Mouse (Mus musculus): ENCODE data around the gene Sirt4. TPM values are rescaled to one million over a fixed set of nuclear protein-coding genes. Genes with fewer than 3 reads are reported as not detected.
A peak's percentile ranks its signal among the peaks of the same experiment; 100 is the strongest.

Sirt4 gene
- polyA plus RNA-seq, 1 experiment from 2014 or later = 15.5 TPM

DNA sequence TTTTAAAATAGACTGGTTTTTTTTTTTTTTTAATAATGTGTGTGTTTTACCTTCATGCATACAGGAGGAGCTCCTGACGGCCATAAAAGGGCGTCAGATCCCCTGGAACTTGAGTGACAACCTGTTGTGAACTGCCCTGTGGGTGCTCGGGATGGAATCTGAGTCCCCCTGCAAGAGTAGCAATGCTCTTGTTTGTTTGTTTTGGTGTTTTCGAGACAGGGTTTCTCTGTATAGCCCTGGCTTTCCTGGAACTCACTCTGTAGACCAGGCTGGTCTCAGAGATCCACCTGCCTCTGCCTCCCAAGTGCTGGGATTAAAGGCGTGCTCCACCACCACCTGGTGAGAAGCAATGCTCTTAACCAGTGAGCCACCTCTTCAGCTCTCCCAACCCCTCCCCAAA is 471 bp upstream of the Sirt4 start:
- peak overlapping the region; percentile 50; the same call in 1 of the 2 replicates for H3K4me2 ChIP-seq (ENCODE audit: low read depth)
- H3K4me3 ChIP-seq (ENCODE audit: low read depth, low read length) = peak overlapping the region; percentile 31; the same call in 1 of the 2 replicates
- no peaks in the 10 kb centered on the region for H3K36me3 ChIP-seq (ENCODE audit: control insufficient read depth, insufficient read depth, low read length)
- H3K4me1 ChIP-seq (ENCODE audit: control insufficient read depth, insufficient read depth, low read length) = peaks cover 8% of the 10 kb centered on the region; the same call in 1 of the 2 replicates
- no peaks in the 10 kb centered on the region for H3K9me3 ChIP-seq (ENCODE audit: control insufficient read depth, low read length)
- H3K27ac ChIP-seq (ENCODE audit: low read depth, low read length) = no peak overlapping the region
- peaks cover 11% of the 10 kb centered on the region for H3K27me3 ChIP-seq (ENCODE audit: control insufficient read depth, insufficient read depth, low read length)
- no peak for DNase-seq (ENCODE audit: low spot score)
- ATAC-seq (ENCODE audit: insufficient read depth, low FRiP score, low TSS enrichment) = no peak
- 69% methylated on average over 5 of the region's 5 CpGs for WGBS
- H3K9ac ChIP-seq (ENCODE audit: low read length) = no peak overlapping the region

DNA sequence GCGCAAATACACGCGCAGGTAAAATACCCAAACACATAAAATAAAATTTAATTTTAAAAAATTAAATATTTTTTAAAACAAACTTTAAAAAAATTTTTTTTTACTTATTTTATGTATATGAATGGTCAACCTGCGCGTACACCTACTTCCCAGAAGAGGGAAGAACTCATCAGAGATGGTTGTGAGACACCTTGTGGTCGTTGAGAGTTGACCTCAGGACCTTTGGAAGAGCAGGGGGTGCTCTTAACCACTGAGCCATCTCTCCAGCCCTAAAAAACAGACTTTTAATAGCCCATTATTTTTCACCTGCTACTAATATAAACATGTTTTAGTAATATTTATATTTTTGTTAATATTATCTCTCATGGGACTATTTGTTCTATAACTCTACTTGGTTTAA is 1.1 kb downstream of the Sirt4 start:
- DNase-seq (ENCODE audit: low spot score) = no peak
- WGBS = 22% methylated on average over 6 of the region's 6 CpGs

GRCm38 (mm10) chr5:115482390-115483265 is 1.9 kb downstream of the Sirt4 start:
- peaks cover 13% of the 10 kb centered on the region for H3K27me3 ChIP-seq (ENCODE audit: control insufficient read depth, insufficient read depth, low read length)
- peak overlapping the region; percentile 1; the same call in 1 of the 2 replicates for H3K4me3 ChIP-seq (ENCODE audit: low read depth, low read length)
- no peak overlapping the region; the same call in 1 of the 2 replicates for H3K9ac ChIP-seq (ENCODE audit: low read length)
- no peaks in the 10 kb centered on the region for H3K36me3 ChIP-seq (ENCODE audit: control insufficient read depth, insufficient read depth, low read length)
- H3K27ac ChIP-seq (ENCODE audit: low read depth, low read length) = no peak overlapping the region
- DNase-seq (ENCODE audit: low spot score) (no peak), ATAC-seq (ENCODE audit: insufficient read depth, low FRiP score, low TSS enrichment) (no peak)
- H3K4me2 ChIP-seq (ENCODE audit: low read depth) = peak overlapping the region; percentile 22
- peaks cover 8% of the 10 kb centered on the region; the same call in 1 of the 2 replicates for H3K4me1 ChIP-seq (ENCODE audit: control insufficient read depth, insufficient read depth, low read length)
- H3K9me3 ChIP-seq (ENCODE audit: control insufficient read depth, low read length) = no peaks in the 10 kb centered on the region
- 18% methylated on average over 38 of the region's 38 CpGs for WGBS

More for the DNA sequence above, 1.1 kb downstream of the Sirt4 start:
- H3K4me3 ChIP-seq (ENCODE audit: low read depth, low read length) = no peak overlapping the region
- H3K4me2 ChIP-seq (ENCODE audit: low read depth) = peak overlapping the region; percentile 22; the same call in 1 of the 2 replicates
- no peak overlapping the region for H3K27ac ChIP-seq (ENCODE audit: low read depth, low read length)
- H3K9me3 ChIP-seq (ENCODE audit: control insufficient read depth, low read length) = no peaks in the 10 kb centered on the region
- H3K4me1 ChIP-seq (ENCODE audit: control insufficient read depth, insufficient read depth, low read length) = peaks cover 8% of the 10 kb centered on the region; the same call in 1 of the 2 replicates
- no peak for ATAC-seq (ENCODE audit: insufficient read depth, low FRiP score, low TSS enrichment)
- H3K36me3 ChIP-seq (ENCODE audit: control insufficient read depth, insufficient read depth, low read length) = no peaks in the 10 kb centered on the region
- no peak overlapping the region for H3K9ac ChIP-seq (ENCODE audit: low read length)
- H3K27me3 ChIP-seq (ENCODE audit: control insufficient read depth, insufficient read depth, low read length) = peaks cover 13% of the 10 kb centered on the region

- no peaks in the 10 kb centered on the region for H3K36me3 ChIP-seq (ENCODE audit: control insufficient read depth, insufficient read depth, low read length)
- H3K9me3 ChIP-seq (ENCODE audit: control insufficient read depth, low read length) = no peaks in the 10 kb centered on the region
- H3K4me2 ChIP-seq (ENCODE audit: low read depth) = peak overlapping the region; percentile 27
- H3K9ac ChIP-seq (ENCODE audit: low read length) = peak overlapping the region; percentile 35; the same call in 1 of the 2 replicates
- peaks cover 8% of the 10 kb centered on the region; the same call in 1 of the 2 replicates for H3K4me1 ChIP-seq (ENCODE audit: control insufficient read depth, insufficient read depth, low read length)
- no peak for DNase-seq (ENCODE audit: low spot score)
- WGBS = 21% methylated on average over 27 of the region's 27 CpGs
- peaks cover 13% of the 10 kb centered on the region for H3K27me3 ChIP-seq (ENCODE audit: control insufficient read depth, insufficient read depth, low read length)
- no peak for ATAC-seq (ENCODE audit: insufficient read depth, low FRiP score, low TSS enrichment)
- H3K27ac ChIP-seq (ENCODE audit: low read depth, low read length) = no peak overlapping the region
- H3K4me3 ChIP-seq (ENCODE audit: low read depth, low read length) = no peak overlapping the region
These were observed 4.4 kb downstream of the Sirt4 start for GRCm38 (mm10) chr5:115480101-115480500.

GRCm38 (mm10) chr5:115479561-115479960 is 5.0 kb downstream of the Sirt4 start:
- Histone ChIP-seq H3K27ac (ENCODE audit: low read depth, low read length) (no peak overlapping the region), H3K4me3 (ENCODE audit: low read depth, low read length) (no peak overlapping the region), H3K36me3 (ENCODE audit: control insufficient read depth, insufficient read depth, low read length) (no peaks in the 10 kb centered on the region), H3K27me3 (ENCODE audit: control insufficient read depth, insufficient read depth, low read length) (peaks cover 13% of the 10 kb centered on the region), H3K4me1 (ENCODE audit: control insufficient read depth, insufficient read depth, low read length) (peaks cover 8% of the 10 kb centered on the region; the same call in 1 of the 2 replicates), H3K4me2 (ENCODE audit: low read depth) (no peak overlapping the region), H3K9ac (ENCODE audit: low read length) (no peak overlapping the region), H3K9me3 (ENCODE audit: control insufficient read depth, low read length) (no peaks in the 10 kb centered on the region)
- 37% methylated on average over 15 of the region's 15 CpGs for WGBS
- DNase-seq (ENCODE audit: low spot score) (no peak), ATAC-seq (ENCODE audit: insufficient read depth, low FRiP score, low TSS enrichment) (no peak)

- WGBS = 35% methylated on average over 12 of the region's 12 CpGs
- Histone ChIP-seq H3K4me2 (ENCODE audit: low read depth) (peak overlapping the region; percentile 46), H3K4me3 (ENCODE audit: low read depth, low read length) (peak overlapping the region; percentile 29), H3K9me3 (ENCODE audit: control insufficient read depth, low read length) (no peaks in the 10 kb centered on the region), H3K27ac (ENCODE audit: low read depth, low read length) (no peak overlapping the region), H3K27me3 (ENCODE audit: control insufficient read depth, insufficient read depth, low read length) (peaks cover 5% of the 10 kb centered on the region), H3K9ac (ENCODE audit: low read length) (0 out of 2 replicates have a peak overlapping the region, but pooled peaks have one; percentile 26), H3K36me3 (ENCODE audit: control insufficient read depth, insufficient read depth, low read length) (no peaks in the 10 kb centered on the region), H3K4me1 (ENCODE audit: control insufficient read depth, insufficient read depth, low read length) (peaks cover 3% of the 10 kb centered on the region; the same call in 1 of the 2 replicates)
- DNase-seq (ENCODE audit: low spot score) = peak; percentile 9
- ATAC-seq (ENCODE audit: insufficient read depth, low FRiP score, low TSS enrichment) = no peak
These were observed 8.3 kb downstream of the Sirt4 start for GRCm38 (mm10) chr5:115476107-115476727.

- H3K4me1 ChIP-seq (ENCODE audit: control insufficient read depth, insufficient read depth, low read length) = peaks cover 5% of the 10 kb centered on the region; the same call in 1 of the 2 replicates
- ATAC-seq (ENCODE audit: insufficient read depth, low FRiP score, low TSS enrichment) (0 out of 2 replicates have a peak, but pooled peaks have one; percentile 27), DNase-seq (ENCODE audit: low spot score) (peak; percentile 68)
- H3K27ac ChIP-seq (ENCODE audit: low read depth, low read length) = no peak overlapping the region
- WGBS = 19% methylated on average over 22 of the region's 22 CpGs
- H3K36me3 ChIP-seq (ENCODE audit: control insufficient read depth, insufficient read depth, low read length) = no peaks in the 10 kb centered on the region
- peak overlapping the region; percentile 46 for H3K4me2 ChIP-seq (ENCODE audit: low read depth)
- H3K9ac ChIP-seq (ENCODE audit: low read length) = peak overlapping the region; percentile 41
- peaks cover 5% of the 10 kb centered on the region for H3K27me3 ChIP-seq (ENCODE audit: control insufficient read depth, insufficient read depth, low read length)
- H3K9me3 ChIP-seq (ENCODE audit: control insufficient read depth, low read length) = no peaks in the 10 kb centered on the region
- peak overlapping the region; percentile 29 for H3K4me3 ChIP-seq (ENCODE audit: low read depth, low read length)
These were observed 9.0 kb downstream of the Sirt4 start for GRCm38 (mm10) chr5:115475337-115476106.

GRCm38 (mm10) chr5:115474174-115474828 is 10.2 kb downstream of the Sirt4 start:
- Histone ChIP-seq H3K4me3 (ENCODE audit: low read depth, low read length) (no peak overlapping the region), H3K27me3 (ENCODE audit: control insufficient read depth, insufficient read depth, low read length) (no peaks in the 10 kb centered on the region; the same call in 1 of the 2 replicates), H3K4me2 (ENCODE audit: low read depth) (no peak overlapping the region), H3K9ac (ENCODE audit: low read length) (no peak overlapping the region), H3K9me3 (ENCODE audit: control insufficient read depth, low read length) (no peaks in the 10 kb centered on the region), H3K36me3 (ENCODE audit: control insufficient read depth, insufficient read depth, low read length) (no peaks in the 10 kb centered on the region), H3K27ac (ENCODE audit: low read depth, low read length) (no peak overlapping the region), H3K4me1 (ENCODE audit: control insufficient read depth, insufficient read depth, low read length) (0 out of 2 replicates have a peak, but pooled peaks cover 2% of the 10 kb centered on the region)
- ATAC-seq (ENCODE audit: insufficient read depth, low FRiP score, low TSS enrichment) (no peak), DNase-seq (ENCODE audit: low spot score) (no peak)
- 80% methylated on average over 22 of the region's 22 CpGs for WGBS

Data from neural tube, embryonic 11.5 days (tissue).